Mouse (Mus musculus) heart, embryonic 12.5 days (tissue): ENCODE results near the gene Ugt1a10. TPM values are rescaled to one million over a fixed set of nuclear protein-coding genes. Genes with fewer than 3 reads are reported as not detected.
"Not testable (repeated sequence)": the region's sequence is repeated elsewhere in the genome, so short reads cannot be mapped to it uniquely, and the experiment has no call there.

ENCODE experiments used
- ATAC-seq: fragments of 200-750 bp; cut with Nextera tagmentation; 2 replicates; pipeline ENCODE4 v1.8.0; 2017; ENCODE audit warnings: moderate TSS enrichment, moderate library complexity; ENCODE audit not compliant: insufficient number of reproducible peaks, low FRiP score
- H3K27ac ChIP-seq: fragments of 300-500 bp; sonication (generic); 2 replicates; pipeline ENCODE4 v1.5.1; 2016; ENCODE audit warnings: mild to moderate bottlenecking, moderate library complexity; ENCODE audit not compliant: poor library complexity, severe bottlenecking
- H3K27me3 ChIP-seq: fragments of 300-500 bp; sonication (generic); replicated peaks from 2 replicates; pipeline ENCODE4 v1.6.1; 2016; ENCODE audit warnings: mild to moderate bottlenecking, moderate library complexity
- H3K36me3 ChIP-seq: fragments of 300-500 bp; sonication (generic); 2 replicates; pipeline ENCODE4 v1.6.1; 2016; ENCODE audit warnings: mild to moderate bottlenecking, moderate library complexity
- H3K4me1 ChIP-seq: fragments of 300-500 bp; sonication (generic); replicated peaks from 2 replicates; pipeline ENCODE4 v1.6.1; 2016; ENCODE audit warnings: mild to moderate bottlenecking
- H3K4me2 ChIP-seq: fragments of 300-500 bp; sonication (generic); 2 replicates; pipeline ENCODE4 v1.6.1; 2016; ENCODE audit warnings: mild to moderate bottlenecking, moderate library complexity
- H3K4me3 ChIP-seq: fragments of 300-500 bp; sonication (generic); 2 replicates; pipeline ENCODE4 v1.5.1; 2016; ENCODE audit warnings: mild to moderate bottlenecking
- H3K9ac ChIP-seq: fragments of 300-500 bp; sonication (generic); 2 replicates; pipeline ENCODE4 v1.6.1; 2016; ENCODE audit warnings: mild to moderate bottlenecking, moderate library complexity
- H3K9me3 ChIP-seq: fragments of 300-500 bp; sonication (generic); replicated peaks from 2 replicates; pipeline ENCODE4 v1.6.1; 2016; ENCODE audit warnings: mild to moderate bottlenecking, moderate library complexity
- WGBS: fragments of 180-500 bp; shearing (Covaris S2); methylation state at CpG from one replicate; pipeline ENCODE4 v1.1.7; 2016; 5-methylcytosine and 5-hydroxymethylcytosine counted together
- polyA plus RNA-seq: library from polyadenylated mRNA; unstranded; fragments of >200 nt; fragmentation: Nextera tagmentation; extraction: Ambion mirVana; gene quantifications from 2 replicates; pipeline ENCODE4 v1.2.1, GENCODE M21; 2016

Gene Ugt1a10
- polyA plus RNA-seq, 1 experiment from 2014 or later, result not detected

DNA sequence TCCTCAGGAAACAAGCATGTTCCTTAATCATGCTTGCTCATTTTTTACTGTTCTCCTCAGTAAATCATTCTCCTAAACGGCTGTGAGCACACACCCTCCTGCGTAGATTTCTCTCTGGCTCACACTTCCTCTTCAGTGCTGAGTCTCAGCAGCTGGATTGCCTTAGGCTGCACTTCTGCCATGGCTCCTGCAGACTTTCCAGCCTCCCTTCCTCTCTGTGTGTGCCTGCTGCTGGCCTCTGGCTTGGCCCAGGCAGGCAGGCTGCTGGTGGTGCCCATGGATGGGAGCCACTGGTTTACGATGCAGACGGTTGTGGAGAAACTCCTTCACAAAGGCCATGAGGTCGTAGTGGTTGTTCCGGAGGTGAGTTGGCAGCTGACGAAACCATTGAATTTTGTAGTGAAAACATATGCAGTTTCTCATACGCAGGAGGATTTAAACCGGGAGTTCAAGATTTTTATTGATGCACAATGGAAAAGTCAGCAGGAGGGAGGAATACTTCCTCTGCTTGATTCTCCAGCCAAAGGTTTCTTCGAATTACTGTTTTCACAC, 39.8 kb downstream of the Ugt1a10 start, which contains the start of gene Ugt1a7c:
Ugt1a7c (plus strand) TSS at position 122 of the 552 bp plus-strand sequence.
- H3K9ac ChIP-seq, result no peak within 1 kb of the TSS

DNA sequence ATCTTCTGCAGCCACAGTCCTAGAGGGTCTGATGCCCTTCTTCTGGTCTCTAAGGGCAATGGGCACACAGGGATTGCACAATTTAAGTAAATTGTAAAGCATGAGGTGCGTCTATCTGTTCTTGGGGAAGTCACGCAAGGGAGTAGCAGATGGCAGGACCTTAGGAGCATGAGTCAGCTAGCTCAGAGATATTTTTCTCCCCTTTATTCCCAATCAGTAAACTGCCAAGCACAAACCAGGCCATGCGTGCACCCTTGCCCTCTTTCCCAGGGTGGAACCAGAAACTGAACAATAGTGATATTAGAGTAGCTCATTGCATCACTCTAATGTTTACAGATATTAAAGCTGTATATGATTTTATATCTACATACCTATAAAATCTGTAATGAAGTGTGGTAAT, 43.4 kb downstream of the Ugt1a10 start:
- not testable (repeated sequence) for H3K36me3 ChIP-seq, H3K27me3 ChIP-seq, H3K4me1 ChIP-seq, H3K27ac ChIP-seq, H3K4me3 ChIP-seq, ATAC-seq, H3K9ac ChIP-seq, H3K4me2 ChIP-seq, H3K9me3 ChIP-seq
- WGBS, result 78% methylated on average over 3 of the region's 3 CpGs

More for the DNA sequence above, 39.8 kb downstream of the Ugt1a10 start, which contains the start of gene Ugt1a7c:
- Histone ChIP-seq H3K27ac (no peak within 1 kb of the TSS), H3K4me2 (no peak within 1 kb of the TSS), H3K27me3 (no peaks in the 10 kb centered on the region), H3K4me3 (no peak within 1 kb of the TSS), H3K4me1 (0 out of 2 replicates have a peak, but pooled peaks cover 2% of the 10 kb centered on the region), H3K9me3 (no peaks in the 10 kb centered on the region), H3K36me3 (no peaks in the 10 kb centered on the region)
- ATAC-seq, result no peak
- WGBS, result 62% methylated on average over 10 of the region's 10 CpGs

DNA sequence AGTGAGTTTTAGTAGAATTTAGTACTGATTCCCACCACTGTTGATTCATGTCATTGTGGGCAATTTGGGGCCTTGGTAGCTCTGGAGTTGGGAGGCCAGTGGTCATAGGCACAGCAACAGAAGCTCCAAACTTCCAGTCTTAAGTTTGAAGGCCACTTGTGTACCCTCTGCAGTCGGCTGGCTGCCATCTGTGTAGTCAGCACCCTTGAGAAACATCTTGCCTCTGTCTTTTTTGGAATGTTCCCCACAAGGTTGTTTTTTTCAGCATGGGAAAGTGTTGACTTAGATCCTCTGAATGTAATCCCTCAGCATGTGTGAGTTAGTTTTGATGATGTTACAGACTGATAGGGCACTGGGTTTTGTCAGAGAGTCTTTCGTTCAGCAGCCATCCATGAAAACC, 44.5 kb downstream of the Ugt1a10 start:
- not testable (repeated sequence) for H3K4me1 ChIP-seq, H3K27me3 ChIP-seq, ATAC-seq, H3K4me3 ChIP-seq, H3K36me3 ChIP-seq, H3K9me3 ChIP-seq, H3K9ac ChIP-seq, H3K4me2 ChIP-seq, H3K27ac ChIP-seq
- 71% methylated on average over 2 of the region's 2 CpGs for WGBS

DNA sequence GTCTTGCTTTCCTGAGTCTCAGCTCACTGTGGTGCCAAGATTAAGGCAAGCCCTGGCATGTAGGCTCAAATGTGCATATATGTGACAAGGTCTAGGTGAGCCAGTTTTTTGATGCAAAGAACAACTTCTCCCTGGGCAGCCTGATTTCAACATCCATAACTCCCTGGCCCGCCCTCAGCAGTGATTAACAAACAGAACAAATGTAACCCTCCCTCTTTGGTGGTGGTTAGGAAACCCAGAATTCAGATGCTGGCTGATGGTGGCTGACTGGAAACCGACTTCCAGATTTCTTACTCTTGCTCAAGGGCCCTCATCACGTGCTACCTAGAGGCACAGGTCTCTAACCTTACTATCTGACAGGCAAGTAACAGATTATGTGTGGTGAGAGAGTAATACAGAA, 47.8 kb downstream of the Ugt1a10 start, which contains the start of gene Ugt1a6b:
Ugt1a6b (plus strand) TSS at position 234 of the 400 bp plus-strand sequence.
- not testable (repeated sequence) for H3K27me3 ChIP-seq, H3K4me2 ChIP-seq, H3K4me3 ChIP-seq, H3K9me3 ChIP-seq, H3K9ac ChIP-seq, H3K4me1 ChIP-seq, H3K36me3 ChIP-seq, ATAC-seq, H3K27ac ChIP-seq
- 32% methylated on average over 3 of the region's 3 CpGs for WGBS

DNA sequence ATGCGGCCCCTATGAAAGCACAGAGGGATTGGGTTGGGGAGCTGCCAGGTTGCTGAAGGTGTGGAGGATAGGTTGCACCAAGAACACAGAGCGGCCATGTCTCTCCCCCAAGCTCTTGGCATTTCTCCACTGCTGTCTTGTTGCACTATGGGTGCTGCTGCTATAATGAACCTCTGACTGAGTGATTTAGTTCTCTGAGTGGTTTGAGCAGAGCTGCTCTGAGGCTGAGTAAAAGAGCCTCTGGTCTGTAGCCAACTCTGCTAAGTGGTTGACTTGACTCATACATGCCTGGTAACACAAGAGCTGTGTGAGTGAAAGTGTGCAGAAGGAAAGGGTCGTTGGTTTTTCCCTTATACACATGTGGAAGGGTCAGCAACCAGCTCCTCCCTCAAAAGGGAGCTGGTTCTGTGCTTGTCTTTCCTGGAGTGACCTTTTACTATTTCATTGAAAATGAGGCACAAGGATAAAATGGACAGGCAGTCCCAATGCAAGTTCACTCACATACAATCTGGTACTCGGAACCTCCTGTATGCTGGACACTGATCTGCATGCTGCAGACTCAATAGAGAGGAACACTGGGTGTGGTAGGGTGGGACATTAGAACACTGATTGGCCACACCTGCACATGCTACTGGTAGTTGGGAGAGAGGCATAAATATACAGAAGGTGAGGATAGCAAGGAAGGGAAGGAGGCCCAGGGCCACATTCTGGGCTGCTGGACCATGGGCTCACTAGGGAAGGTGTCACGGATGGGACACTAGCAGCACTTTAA, 48.7 kb downstream of the Ugt1a10 start:
- not testable (repeated sequence) for H3K4me3 ChIP-seq, ATAC-seq, H3K4me2 ChIP-seq, H3K9ac ChIP-seq, H3K27me3 ChIP-seq, H3K27ac ChIP-seq, H3K36me3 ChIP-seq, H3K9me3 ChIP-seq, H3K4me1 ChIP-seq
- 75% methylated on average over 5 of the region's 5 CpGs for WGBS

DNA sequence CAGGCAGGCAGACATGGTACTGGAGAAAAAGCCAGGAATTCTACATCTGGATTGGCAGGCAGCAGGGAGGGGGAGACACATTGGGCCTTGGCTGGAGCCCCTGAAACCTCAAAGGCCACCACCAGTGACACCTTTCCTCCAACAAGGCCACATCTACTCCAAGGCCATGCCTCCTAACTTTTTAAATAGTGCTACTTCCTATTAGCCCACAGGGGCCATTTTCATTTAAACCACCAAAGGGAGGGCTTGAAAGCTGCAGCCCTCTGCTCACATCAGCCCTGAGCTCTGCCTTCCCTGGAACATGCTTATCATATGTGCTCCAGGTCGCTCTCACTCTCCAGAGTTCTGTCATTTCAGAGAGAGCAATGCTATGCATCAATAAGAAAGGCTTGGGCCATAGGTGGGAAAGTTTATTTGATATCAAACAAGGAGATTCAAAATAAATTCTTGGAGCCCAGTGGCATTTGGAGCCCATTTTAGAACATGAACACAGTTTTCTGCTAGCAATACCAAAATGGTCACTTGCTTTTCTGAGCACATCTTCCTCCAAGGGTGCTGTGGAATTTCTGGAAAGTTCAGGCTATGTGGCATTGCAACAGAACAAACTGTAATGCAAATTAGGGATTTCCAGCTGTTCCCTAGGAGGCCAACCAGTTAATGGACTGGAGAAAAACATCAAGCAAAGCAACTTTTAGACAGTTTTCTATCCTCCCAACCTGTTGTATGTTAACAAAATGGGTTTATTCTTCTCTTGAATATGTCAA, 49.7 kb downstream of the Ugt1a10 start:
- no peak for ATAC-seq
- H3K9ac ChIP-seq, result no peak overlapping the region
- no peak overlapping the region for H3K4me3 ChIP-seq
- no peak overlapping the region for H3K27ac ChIP-seq
- H3K4me1 ChIP-seq, result no peaks in the 10 kb centered on the region
- H3K36me3 ChIP-seq, result no peaks in the 10 kb centered on the region
- H3K9me3 ChIP-seq, result no peaks in the 10 kb centered on the region
- WGBS, result 76% methylated on average over 1 of the region's 1 CpGs
- H3K27me3 ChIP-seq, result no peaks in the 10 kb centered on the region
- no peak overlapping the region for H3K4me2 ChIP-seq

DNA sequence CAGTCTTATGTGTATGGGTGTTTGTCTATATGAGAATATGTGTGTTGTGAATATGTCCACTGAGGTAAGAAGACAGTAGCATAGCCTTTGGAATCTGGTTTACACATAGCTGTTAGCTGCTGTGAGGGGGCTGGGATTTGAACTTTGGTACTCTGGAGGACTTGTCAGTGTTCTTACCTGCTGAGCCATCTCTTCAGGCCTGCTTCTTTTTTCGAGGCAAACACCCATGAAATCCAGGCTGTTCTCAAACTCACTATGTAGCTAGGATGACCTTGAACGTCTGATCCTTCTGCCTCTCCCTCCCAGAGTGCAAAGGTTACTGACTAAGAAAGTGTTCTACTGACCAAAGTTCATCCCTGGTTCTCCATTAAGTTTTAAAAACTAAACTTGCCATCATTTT, 50.5 kb downstream of the Ugt1a10 start:
- Histone ChIP-seq H3K27ac (no peak overlapping the region), H3K4me2 (no peak overlapping the region), H3K4me1 (no peaks in the 10 kb centered on the region), H3K4me3 (no peak overlapping the region), H3K36me3 (no peaks in the 10 kb centered on the region), H3K9me3 (no peaks in the 10 kb centered on the region), H3K9ac (no peak overlapping the region), H3K27me3 (no peaks in the 10 kb centered on the region)
- ATAC-seq, result no peak
- 64% methylated on average over 2 of the region's 2 CpGs for WGBS

DNA sequence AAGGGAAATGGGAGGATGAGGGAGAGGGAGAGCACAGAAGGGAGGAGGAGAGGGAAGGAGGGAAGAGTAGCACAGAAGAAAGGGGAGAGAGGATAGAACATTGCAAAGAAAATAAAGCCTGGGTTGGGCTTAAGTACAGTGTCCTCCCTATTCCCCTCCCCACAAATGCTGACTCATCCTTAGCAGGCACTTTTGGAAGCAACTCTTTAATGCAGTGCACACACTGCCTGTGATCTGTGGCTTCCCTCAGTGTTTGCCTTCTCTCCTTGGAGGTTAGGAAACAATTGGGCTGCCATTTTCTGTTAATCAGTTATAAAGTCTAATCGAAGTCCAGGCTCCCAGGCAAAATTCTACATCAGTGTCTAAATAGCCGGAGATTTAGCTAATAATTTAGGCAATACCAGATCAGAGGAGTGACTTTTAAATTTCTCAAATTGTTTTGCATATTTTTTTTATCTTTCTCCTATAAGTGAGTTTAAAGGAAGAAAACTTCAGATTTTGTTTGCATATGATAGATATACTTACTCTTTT, 53.9 kb downstream of the Ugt1a10 start:
- not testable (repeated sequence) for H3K36me3 ChIP-seq, H3K9me3 ChIP-seq, H3K27ac ChIP-seq, H3K27me3 ChIP-seq, H3K4me3 ChIP-seq, H3K4me2 ChIP-seq, H3K9ac ChIP-seq, H3K4me1 ChIP-seq
- peak; percentile 93 for ATAC-seq
- 75% methylated on average over 2 of the region's 2 CpGs for WGBS

DNA sequence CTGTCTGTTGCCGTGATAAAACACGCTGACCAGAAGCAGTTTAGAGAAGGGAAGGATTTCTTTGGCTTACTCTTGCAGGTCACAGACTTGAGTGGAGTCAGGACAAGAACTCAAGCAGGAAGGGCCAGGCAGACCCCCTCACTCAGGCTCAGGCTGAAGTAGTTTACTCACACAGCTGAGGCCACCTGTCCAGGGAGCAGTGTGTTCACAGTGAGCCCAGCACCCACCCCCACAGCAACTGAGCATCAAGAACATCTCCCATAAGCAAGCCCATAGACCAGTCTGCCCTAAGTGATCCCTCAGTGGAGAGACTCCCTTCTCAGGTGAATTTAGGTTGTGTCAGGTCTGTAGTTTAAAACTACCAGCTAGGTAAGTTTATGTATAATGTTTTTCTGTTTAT, 54.4 kb downstream of the Ugt1a10 start:
- H3K27me3 ChIP-seq, result not testable (repeated sequence)
- 61% methylated on average over 2 of the region's 2 CpGs for WGBS

DNA sequence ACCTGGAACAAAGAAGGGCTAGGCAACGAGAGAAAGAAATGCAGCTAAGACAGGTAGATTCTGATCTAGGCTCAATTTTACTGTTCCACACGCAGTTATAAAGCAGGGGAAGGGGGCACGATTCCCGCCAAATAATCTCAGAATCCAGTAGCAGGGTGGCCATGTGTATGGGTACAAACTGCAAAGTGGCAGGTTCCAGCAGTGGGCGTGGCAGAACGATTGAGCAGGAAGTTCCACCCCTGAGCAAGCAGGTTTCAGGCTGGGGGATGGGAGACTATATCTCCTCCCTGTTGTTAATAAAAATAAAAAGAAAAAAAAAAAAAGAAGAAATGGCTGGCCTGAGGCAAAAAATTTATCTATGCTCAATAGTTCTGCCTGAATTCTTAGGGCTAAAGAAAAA, 57.6 kb downstream of the Ugt1a10 start:
- ATAC-seq, result not testable (repeated sequence)

More for the DNA sequence above, 54.4 kb downstream of the Ugt1a10 start:
- peak; percentile 55; the same call in 1 of the 2 replicates for ATAC-seq
- not testable (repeated sequence) for H3K4me3 ChIP-seq, H3K9me3 ChIP-seq, H3K27ac ChIP-seq, H3K4me1 ChIP-seq, H3K36me3 ChIP-seq, H3K9ac ChIP-seq, H3K4me2 ChIP-seq

DNA sequence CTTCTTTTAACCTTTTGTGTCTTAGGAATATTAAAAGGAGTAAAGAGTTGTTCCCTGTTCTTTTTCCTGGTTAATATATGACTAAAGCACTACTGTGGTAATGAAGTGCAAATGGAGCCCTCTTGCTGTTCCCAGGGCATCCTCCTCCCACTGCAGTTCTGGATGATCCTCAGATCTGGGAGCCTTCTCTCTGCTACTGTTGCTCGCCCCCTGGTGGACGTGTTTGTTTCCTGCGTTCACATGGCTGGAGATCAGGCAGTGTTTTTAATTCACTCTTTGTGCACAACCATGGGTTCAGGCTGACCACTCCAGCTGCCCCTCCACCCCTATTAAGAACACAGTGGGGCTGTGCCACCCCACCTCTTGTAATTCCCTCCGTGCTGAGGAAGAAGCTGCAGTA, 65.4 kb downstream of the Ugt1a10 start:
- not testable (repeated sequence) for ATAC-seq, H3K27ac ChIP-seq, H3K4me1 ChIP-seq, H3K9ac ChIP-seq, H3K4me2 ChIP-seq, H3K27me3 ChIP-seq, H3K9me3 ChIP-seq, H3K4me3 ChIP-seq, H3K36me3 ChIP-seq
- WGBS, result 10% methylated on average over 4 of the region's 4 CpGs

More for the DNA sequence above, 57.6 kb downstream of the Ugt1a10 start:
- WGBS, result 87% methylated on average over 6 of the region's 6 CpGs
- H3K4me2 ChIP-seq, H3K27me3 ChIP-seq, H3K9ac ChIP-seq, H3K4me1 ChIP-seq, H3K4me3 ChIP-seq, H3K36me3 ChIP-seq, H3K9me3 ChIP-seq, H3K27ac ChIP-seq: not testable (repeated sequence)
